Mouse (Mus musculus): ENCODE measurements around the gene Usp19. TPM values are rescaled to one million over a fixed set of nuclear protein-coding genes. Genes with fewer than 3 reads are reported as not detected.

Usp19 gene
- polyA plus RNA-seq, 1 experiment, result 86.0 TPM

- Histone ChIP-seq H3K27ac (ENCODE audit: insufficient read depth, low read length) (peak within 1 kb of the TSS; percentile 40), H3K9me3 (replicated peaks; ENCODE audit: control insufficient read depth, insufficient read depth, low read length, poor library complexity, severe bottlenecking) (no peaks in the 10 kb centered on the region), H3K36me3 (ENCODE audit: control insufficient read depth, insufficient read depth, low read length, poor library complexity, severe bottlenecking) (peaks cover 30% of the 10 kb centered on the region), H3K4me3 (ENCODE audit: low read depth, low read length) (peak within 1 kb of the TSS; percentile 92), H3K9ac (ENCODE audit: low read depth, poor library complexity, severe bottlenecking) (peak within 1 kb of the TSS; percentile 58), H3K27me3 (ENCODE audit: control insufficient read depth, insufficient read depth, low read length, poor library complexity, severe bottlenecking) (no peaks in the 10 kb centered on the region), H3K4me1 (ENCODE audit: control insufficient read depth, insufficient read depth, low read length) (peaks cover 3% of the 10 kb centered on the region)
- 0 out of 2 replicates have a peak, but pooled peaks have one; percentile 7 for TF ChIP-seq EP300 (IDR thresholded peaks at IDR 0.05; ENCODE audit: insufficient read depth, low read depth, low read length)
- TF ChIP-seq POLR2A (IDR thresholded peaks at IDR 0.05; ENCODE audit: insufficient read depth, low read length), result peak; percentile 25
- no peak for TF ChIP-seq CTCF (IDR thresholded peaks at IDR 0.05; ENCODE audit: low read depth, low read length)
Observed at GRCm38 (mm10) chr9:108507619-108508434, 17.4 kb downstream of the Usp19 start, which contains the start of gene Qars. Gene Qars (plus strand): TSS chr9:108507706.

- Histone ChIP-seq H3K27me3 (ENCODE audit: control insufficient read depth, insufficient read depth, low read length, poor library complexity, severe bottlenecking) (no peaks in the 10 kb centered on the region), H3K27ac (ENCODE audit: insufficient read depth, low read length) (no peak overlapping the region), H3K9ac (ENCODE audit: low read depth, poor library complexity, severe bottlenecking) (peak overlapping the region; percentile 58; the same call in 1 of the 2 replicates), H3K36me3 (ENCODE audit: control insufficient read depth, insufficient read depth, low read length, poor library complexity, severe bottlenecking) (peaks cover 35% of the 10 kb centered on the region), H3K4me3 (ENCODE audit: low read depth, low read length) (no peak overlapping the region), H3K4me1 (ENCODE audit: control insufficient read depth, insufficient read depth, low read length) (peaks cover 3% of the 10 kb centered on the region), H3K9me3 (replicated peaks; ENCODE audit: control insufficient read depth, insufficient read depth, low read length, poor library complexity, severe bottlenecking) (no peaks in the 10 kb centered on the region)
- TF ChIP-seq POLR2A (IDR thresholded peaks at IDR 0.05; ENCODE audit: insufficient read depth, low read length) (no peak), EP300 (IDR thresholded peaks at IDR 0.05; ENCODE audit: insufficient read depth, low read depth, low read length) (no peak), CTCF (IDR thresholded peaks at IDR 0.05; ENCODE audit: low read depth, low read length) (no peak)
Observed at GRCm38 (mm10) chr9:108508776-108509175, 18.4 kb downstream of the Usp19 start.

GRCm38 (mm10) chr9:108516380-108517251, 26.2 kb downstream of the Usp19 start, which contains the start of gene Qrich1:
Gene Qrich1 (plus strand): TSS chr9:108516806.
- H3K9ac ChIP-seq (ENCODE audit: low read depth, poor library complexity, severe bottlenecking), result peak within 1 kb of the TSS; percentile 95
- H3K4me1 ChIP-seq (ENCODE audit: control insufficient read depth, insufficient read depth, low read length), result no peaks in the 10 kb centered on the region
- no peaks in the 10 kb centered on the region for H3K9me3 ChIP-seq (replicated peaks; ENCODE audit: control insufficient read depth, insufficient read depth, low read length, poor library complexity, severe bottlenecking)
- peaks cover 48% of the 10 kb centered on the region for H3K36me3 ChIP-seq (ENCODE audit: control insufficient read depth, insufficient read depth, low read length, poor library complexity, severe bottlenecking)
- H3K27ac ChIP-seq (ENCODE audit: insufficient read depth, low read length), result peak within 1 kb of the TSS; percentile 74
- H3K4me3 ChIP-seq (ENCODE audit: low read depth, low read length), result peak within 1 kb of the TSS; percentile 85
- TF ChIP-seq POLR2A (IDR thresholded peaks at IDR 0.05; ENCODE audit: insufficient read depth, low read length), result no peak
- no peak for TF ChIP-seq EP300 (IDR thresholded peaks at IDR 0.05; ENCODE audit: insufficient read depth, low read depth, low read length)
- no peak for TF ChIP-seq CTCF (IDR thresholded peaks at IDR 0.05; ENCODE audit: low read depth, low read length)
- no peaks in the 10 kb centered on the region for H3K27me3 ChIP-seq (ENCODE audit: control insufficient read depth, insufficient read depth, low read length, poor library complexity, severe bottlenecking)

- Histone ChIP-seq H3K4me3 (ENCODE audit: low read depth, low read length) (peak overlapping the region; percentile 85), H3K27me3 (ENCODE audit: control insufficient read depth, insufficient read depth, low read length, poor library complexity, severe bottlenecking) (no peaks in the 10 kb centered on the region), H3K27ac (ENCODE audit: insufficient read depth, low read length) (peak overlapping the region; percentile 62), H3K9me3 (replicated peaks; ENCODE audit: control insufficient read depth, insufficient read depth, low read length, poor library complexity, severe bottlenecking) (no peaks in the 10 kb centered on the region), H3K9ac (ENCODE audit: low read depth, poor library complexity, severe bottlenecking) (peak overlapping the region; percentile 95), H3K36me3 (ENCODE audit: control insufficient read depth, insufficient read depth, low read length, poor library complexity, severe bottlenecking) (peaks cover 42% of the 10 kb centered on the region), H3K4me1 (ENCODE audit: control insufficient read depth, insufficient read depth, low read length) (no peaks in the 10 kb centered on the region)
- TF ChIP-seq EP300 (IDR thresholded peaks at IDR 0.05; ENCODE audit: insufficient read depth, low read depth, low read length) (no peak), POLR2A (IDR thresholded peaks at IDR 0.05; ENCODE audit: insufficient read depth, low read length) (no peak), CTCF (IDR thresholded peaks at IDR 0.05; ENCODE audit: low read depth, low read length) (no peak)
Observed at GRCm38 (mm10) chr9:108517253-108517930, 27.0 kb downstream of the Usp19 start.

- H3K27ac ChIP-seq (ENCODE audit: insufficient read depth, low read length), result peak overlapping the region; percentile 45
- H3K4me3 ChIP-seq (ENCODE audit: low read depth, low read length), result peak overlapping the region; percentile 85
- H3K27me3 ChIP-seq (ENCODE audit: control insufficient read depth, insufficient read depth, low read length, poor library complexity, severe bottlenecking), result no peaks in the 10 kb centered on the region
- no peaks in the 10 kb centered on the region for H3K9me3 ChIP-seq (replicated peaks; ENCODE audit: control insufficient read depth, insufficient read depth, low read length, poor library complexity, severe bottlenecking)
- TF ChIP-seq EP300 (IDR thresholded peaks at IDR 0.05; ENCODE audit: insufficient read depth, low read depth, low read length), result no peak
- TF ChIP-seq POLR2A (IDR thresholded peaks at IDR 0.05; ENCODE audit: insufficient read depth, low read length), result no peak
- TF ChIP-seq CTCF (IDR thresholded peaks at IDR 0.05; ENCODE audit: low read depth, low read length), result no peak
- peak overlapping the region; percentile 95 for H3K9ac ChIP-seq (ENCODE audit: low read depth, poor library complexity, severe bottlenecking)
- peaks cover 36% of the 10 kb centered on the region for H3K36me3 ChIP-seq (ENCODE audit: control insufficient read depth, insufficient read depth, low read length, poor library complexity, severe bottlenecking)
- no peaks in the 10 kb centered on the region for H3K4me1 ChIP-seq (ENCODE audit: control insufficient read depth, insufficient read depth, low read length)
Observed at GRCm38 (mm10) chr9:108517931-108518332, 27.5 kb downstream of the Usp19 start.

Measured in ES-Bruce4 (cell line).